Mouse (Mus musculus) lung, postnatal 0 days (tissue): ENCODE results near the gene Bag6.

ENCODE experiments used
- CTCF ChIP-seq: IDR thresholded peaks from 2 replicates; pipeline ENCODE4 v1.5.1; 2016; ENCODE audit warnings: antibody characterized with exemption, mild to moderate bottlenecking
- EP300 ChIP-seq: IDR thresholded peaks from 2 replicates; pipeline ENCODE4 v1.6.1; 2016; ENCODE audit warnings: antibody characterized with exemption, mild to moderate bottlenecking, control low read depth

DNA sequence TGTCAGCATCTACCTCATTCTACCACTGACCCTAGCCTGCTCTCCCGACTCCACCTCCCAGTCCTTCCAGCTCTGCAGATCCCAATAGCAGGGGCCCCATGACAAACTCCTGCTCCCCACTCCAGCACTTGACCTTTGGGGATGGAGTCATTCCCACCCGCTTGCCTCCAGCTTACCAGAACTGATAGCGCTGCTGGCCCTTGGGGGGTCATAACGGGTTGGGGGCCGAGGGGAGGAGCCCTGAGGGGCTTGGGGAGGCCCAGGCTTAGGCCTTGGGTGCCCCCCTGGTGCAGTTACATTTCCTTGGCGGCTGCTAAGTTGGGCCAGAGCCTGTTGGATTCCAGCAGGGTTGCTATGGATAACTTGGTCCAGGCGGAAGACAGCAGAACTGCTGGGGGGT is 19.6 kb downstream of the Bag6 start:
- TF ChIP-seq CTCF (no peak), EP300 (no peak)
